Mouse (Mus musculus) heart, adult 9 months (tissue): Measurements from ENCODE around the gene Olfr1051.
"Not testable (repeated sequence)": the region's sequence is repeated elsewhere in the genome, so short reads cannot be mapped to it uniquely, and the experiment has no call there.

ENCODE experiments used
- DNase-seq, 2 experiments: peaks; one replicate each; pipeline ENCODE4 v3.0.0; 2022; ENCODE audit warnings: low spot score in 2 of 2

The Olfr1051 gene

GRCm38 (mm10) chr2:86278988-86279387, at the start of gene Olfr1051:
Olfr1051 (minus strand) TSS chr2:86279088.
- not testable (repeated sequence) for DNase-seq

GRCm38 (mm10) chr2:86315184-86315583, 36.3 kb upstream of the Olfr1051 start, which contains the start of gene Olfr1053:
Olfr1053 (minus strand) TSS chr2:86315284.
- no peak for DNase-seq

GRCm38 (mm10) chr2:86292155-86292554, 13.3 kb upstream of the Olfr1051 start, which contains the start of gene Olfr1052:
Olfr1052 (plus strand) TSS chr2:86292455.
- no peak for DNase-seq

GRCm38 (mm10) chr2:86258228-86258627, 20.7 kb downstream of the Olfr1051 start, which contains the start of gene Olfr1049:
Olfr1049 (minus strand) TSS chr2:86258328.
- DNase-seq, result not testable (repeated sequence)

GRCm38 (mm10) chr2:86240189-86240588, 38.7 kb downstream of the Olfr1051 start, which contains the start of gene Olfr1048:
Olfr1048 (minus strand) TSS chr2:86240289.
- DNase-seq, result no peak

GRCm38 (mm10) chr2:86231301-86231700, 47.6 kb downstream of the Olfr1051 start, which contains the start of gene Olfr1047:
Olfr1047 (minus strand) TSS chr2:86231401.
- no peak for DNase-seq
